Mouse (Mus musculus) stomach, postnatal 0 days (tissue): ENCODE measurements at regions not wholly inside any gene's neighbourhood (a gene's known extent, or its start where the extent isn't known, plus 50 kb on each side); places are given as distances from the start of the nearest gene placed in this dataset.

Experiments
- ATAC-seq: fragments of 200-750 bp; cut with Nextera tagmentation; 2 replicates; pipeline ENCODE4 v1.8.0; 2017; ENCODE audit not compliant: low FRiP score, low TSS enrichment
- DNase-seq: peaks from one replicate; pipeline ENCODE4 v3.0.0-alpha.2; 2016; ENCODE audit warnings: low spot score
- H3K27ac ChIP-seq: fragments of 300-500 bp; sonication (generic); replicated peaks from 2 replicates; pipeline ENCODE4 v1.5.1; 2014; ENCODE audit warnings: mild to moderate bottlenecking, control low read depth
- H3K27me3 ChIP-seq: fragments of 300-500 bp; sonication (generic); 2 replicates; pipeline ENCODE4 v1.6.1; 2014; ENCODE audit warnings: low read length; ENCODE audit not compliant: control insufficient read depth, insufficient read depth
- H3K36me3 ChIP-seq: fragments of 300-500 bp; sonication (generic); 2 replicates; pipeline ENCODE4 v1.6.1; 2014; ENCODE audit warnings: low read length, mixed read lengths; ENCODE audit not compliant: control insufficient read depth, insufficient read depth
- H3K4me1 ChIP-seq: fragments of 300-500 bp; sonication (generic); replicated peaks from 2 replicates; pipeline ENCODE4 v1.6.1; 2014; ENCODE audit warnings: antibody characterized with exemption; ENCODE audit not compliant: control insufficient read depth, insufficient read depth
- H3K4me2 ChIP-seq: fragments of 300-500 bp; sonication (generic); replicated peaks from 2 replicates; pipeline ENCODE4 v1.6.1; 2014; ENCODE audit warnings: low read depth, mild to moderate bottlenecking, control low read depth, moderate library complexity
- H3K4me3 ChIP-seq: fragments of 300-500 bp; sonication (generic); 2 replicates; pipeline ENCODE4 v1.5.1; 2014; ENCODE audit warnings: low read depth, low read length, control low read depth
- H3K9ac ChIP-seq: fragments of 300-500 bp; sonication (generic); 2 replicates; pipeline ENCODE4 v1.6.1; 2014; ENCODE audit warnings: mild to moderate bottlenecking, low read length, control low read depth, mixed read lengths
- H3K9me3 ChIP-seq: fragments of 300-500 bp; sonication (generic); 2 replicates; pipeline ENCODE4 v1.6.1; 2016; ENCODE audit warnings: low read length; ENCODE audit not compliant: control insufficient read depth
- CTCF ChIP-seq: IDR thresholded peaks from 2 replicates; pipeline ENCODE4 v1.5.1; 2016; ENCODE audit warnings: antibody characterized with exemption, low read depth, mild to moderate bottlenecking, moderate library complexity
- EP300 ChIP-seq: optimal IDR thresholded peaks from 2 replicates; pipeline ENCODE3; 2016; ENCODE audit warnings: antibody characterized with exemption
- WGBS: fragments of 180-500 bp; shearing (Covaris S2); extraction: QIAGEN DNeasy Blood & Tissue Kit; methylation state at CpG from one replicate; pipeline ENCODE4 v1.1.7; 2014; 5-methylcytosine and 5-hydroxymethylcytosine counted together

- Histone ChIP-seq H3K27ac (no peak overlapping the region), H3K9ac (no peak overlapping the region), H3K27me3 (no peaks in the 10 kb centered on the region), H3K4me1 (no peaks in the 10 kb centered on the region), H3K4me3 (no peak overlapping the region), H3K4me2 (no peak overlapping the region), H3K36me3 (no peaks in the 10 kb centered on the region), H3K9me3 (no peaks in the 10 kb centered on the region)
- DNase-seq (no peak), ATAC-seq (no peak)
- TF ChIP-seq EP300 (no peak), CTCF (no peak)
- WGBS, result 94% methylated on average over 17 of the region's 17 CpGs
Measured at GRCm38 (mm10) chr4:32092320-32093041, 128.6 kb downstream of the Map3k7 start.

GRCm38 (mm10) chr4:32098233-32098632 is 134.3 kb downstream of the Map3k7 start:
- Histone ChIP-seq H3K4me2 (no peak overlapping the region), H3K27me3 (no peaks in the 10 kb centered on the region), H3K9me3 (no peaks in the 10 kb centered on the region), H3K4me3 (no peak overlapping the region), H3K36me3 (no peaks in the 10 kb centered on the region), H3K9ac (no peak overlapping the region), H3K27ac (no peak overlapping the region), H3K4me1 (no peaks in the 10 kb centered on the region)
- TF ChIP-seq EP300 (no peak), CTCF (0 out of 2 replicates have a peak, but pooled peaks have one; percentile 2)
- WGBS, result 66% methylated on average over 9 of the region's 9 CpGs
- ATAC-seq (no peak), DNase-seq (no peak)

GRCm38 (mm10) chr4:32101002-32101401 is 137.1 kb downstream of the Map3k7 start:
- Histone ChIP-seq H3K4me3 (no peak overlapping the region), H3K4me2 (no peak overlapping the region), H3K36me3 (no peaks in the 10 kb centered on the region), H3K4me1 (no peaks in the 10 kb centered on the region), H3K9me3 (no peaks in the 10 kb centered on the region), H3K27ac (no peak overlapping the region; the same call in 1 of the 2 replicates), H3K27me3 (no peaks in the 10 kb centered on the region), H3K9ac (no peak overlapping the region)
- TF ChIP-seq CTCF (no peak), EP300 (no peak)
- 26% methylated on average over 5 of the region's 5 CpGs for WGBS
- ATAC-seq (peak; percentile 87), DNase-seq (peak; percentile 45)

- Histone ChIP-seq H3K4me1 (no peaks in the 10 kb centered on the region), H3K27me3 (no peaks in the 10 kb centered on the region), H3K4me3 (no peak overlapping the region), H3K36me3 (no peaks in the 10 kb centered on the region), H3K9me3 (no peaks in the 10 kb centered on the region), H3K4me2 (no peak overlapping the region), H3K9ac (no peak overlapping the region), H3K27ac (no peak overlapping the region)
- no peak for TF ChIP-seq CTCF
- TF ChIP-seq EP300, result no peak
- DNase-seq (no peak), ATAC-seq (no peak)
- WGBS, result 39% methylated on average over 5 of the region's 5 CpGs
Measured at GRCm38 (mm10) chr4:32106664-32107171, 131.9 kb upstream of the Bach2 start.

- H3K4me3 ChIP-seq, result no peak overlapping the region
- no peak for ATAC-seq
- no peak overlapping the region for H3K27ac ChIP-seq
- TF ChIP-seq CTCF (no peak), EP300 (no peak)
- H3K36me3 ChIP-seq, result no peaks in the 10 kb centered on the region
- H3K4me2 ChIP-seq, result no peak overlapping the region
- no peak overlapping the region for H3K9ac ChIP-seq
- 91% methylated on average over 6 of the region's 6 CpGs for WGBS
- no peaks in the 10 kb centered on the region for H3K4me1 ChIP-seq
- DNase-seq, result no peak
- no peaks in the 10 kb centered on the region for H3K9me3 ChIP-seq
- no peaks in the 10 kb centered on the region for H3K27me3 ChIP-seq
Measured at GRCm38 (mm10) chr4:32122320-32122719, 116.3 kb upstream of the Bach2 start.

GRCm38 (mm10) chr4:32126828-32127227 is 111.8 kb upstream of the Bach2 start:
- H3K27ac ChIP-seq, result no peak overlapping the region
- WGBS, result 82% methylated on average over 8 of the region's 8 CpGs
- no peak overlapping the region for H3K4me3 ChIP-seq
- H3K36me3 ChIP-seq, result no peaks in the 10 kb centered on the region
- ATAC-seq, result no peak
- no peaks in the 10 kb centered on the region for H3K27me3 ChIP-seq
- no peak for DNase-seq
- no peak overlapping the region for H3K4me2 ChIP-seq
- TF ChIP-seq EP300, result no peak
- TF ChIP-seq CTCF, result no peak
- no peak overlapping the region for H3K9ac ChIP-seq
- H3K4me1 ChIP-seq, result no peaks in the 10 kb centered on the region
- H3K9me3 ChIP-seq, result no peaks in the 10 kb centered on the region
